Mouse (Mus musculus) v-Abl transformed pro-B cells (cell line): Measurements from ENCODE around the gene Prr15l.

Experiments used
- in situ Hi-C, 2 experiments: fragments of 400-800 bp; cut with MboI; formaldehyde crosslinking; loops; one replicate each; pipeline ENCODE4 v1.15.1; 2025; ENCODE audit not compliant: unreplicated experiment in 2 of 2

Gene Prr15l

GRCm38 (mm10) chr11:96928088-96928487, at the start of gene Prr15l:
Gene Prr15l, plus strand, starts transcription at chr11:96928104.
- in situ Hi-C loops: no loop called here

GRCm38 (mm10) chr11:96878715-96879114, 49.2 kb upstream of the Prr15l start:
- in situ Hi-C loops: no loop called here

GRCm38 (mm10) chr11:96879359-96879758, 48.5 kb upstream of the Prr15l start:
- in situ Hi-C loops: no loop called here

- in situ Hi-C loops: no loop called here
Observed at GRCm38 (mm10) chr11:96880296-96880695, 47.6 kb upstream of the Prr15l start.

GRCm38 (mm10) chr11:96885901-96886340, 42.0 kb upstream of the Prr15l start:
- in situ Hi-C loops: no loop called here

GRCm38 (mm10) chr11:96886942-96887546, 40.9 kb upstream of the Prr15l start:
- in situ Hi-C loops: no loop called here

- in situ Hi-C loops: no loop called here
Observed at GRCm38 (mm10) chr11:96891784-96892527, 35.9 kb upstream of the Prr15l start.

- in situ Hi-C loops: no loop called here
Observed at GRCm38 (mm10) chr11:96893203-96893842, 34.6 kb upstream of the Prr15l start.

- in situ Hi-C loops: no loop called here
Observed at GRCm38 (mm10) chr11:96895886-96896285, 32.0 kb upstream of the Prr15l start.

GRCm38 (mm10) chr11:96899449-96900306, 28.2 kb upstream of the Prr15l start:
- in situ Hi-C loops: no loop called here

- in situ Hi-C loops: no loop called here
Observed at GRCm38 (mm10) chr11:96901332-96901731, 26.6 kb upstream of the Prr15l start.

GRCm38 (mm10) chr11:96902639-96903635, 25.0 kb upstream of the Prr15l start:
- in situ Hi-C loops: no loop called here

GRCm38 (mm10) chr11:96906431-96907161, 21.3 kb upstream of the Prr15l start:
- in situ Hi-C loops: loop anchor here in 1 of 2 experiments (5.0 kb wide), 1 partner anchor 34 kb away; no protein-coding TSS in a partner anchor

GRCm38 (mm10) chr11:96908594-96908993, 19.3 kb upstream of the Prr15l start:
- in situ Hi-C loops: loop anchor here in 1 of 2 experiments (5.0 kb wide), 1 partner anchor 36 kb away; no protein-coding TSS in a partner anchor

GRCm38 (mm10) chr11:96910003-96910402, 17.9 kb upstream of the Prr15l start:
- in situ Hi-C loops: loop anchor here in 1 of 2 experiments (5.0 kb wide), 1 partner anchor 43 kb away; no protein-coding TSS in a partner anchor

GRCm38 (mm10) chr11:96912682-96913081, 15.2 kb upstream of the Prr15l start:
- in situ Hi-C loops: loop anchor here in 1 of 2 experiments (5.0 kb wide), 1 partner anchor 45 kb away; no protein-coding TSS in a partner anchor

- in situ Hi-C loops: loop anchor here (5.0 kb wide), 3 partner anchors 46 to 271 kb away; partner anchors contain the start of genes Scrn2 (in 2 of the 2) and Kpnb1 (in 1 of the 2)
Observed at GRCm38 (mm10) chr11:96916044-96916884, 11.6 kb upstream of the Prr15l start, which contains the start of gene Cdk5rap3. Gene Cdk5rap3, minus strand, starts transcription at chr11:96916496.
